Mouse (Mus musculus): ENCODE measurements around the gene Parp3.
A peak's percentile ranks its signal among the peaks of the same experiment; 100 is the strongest.

Parp3 gene

DNA sequence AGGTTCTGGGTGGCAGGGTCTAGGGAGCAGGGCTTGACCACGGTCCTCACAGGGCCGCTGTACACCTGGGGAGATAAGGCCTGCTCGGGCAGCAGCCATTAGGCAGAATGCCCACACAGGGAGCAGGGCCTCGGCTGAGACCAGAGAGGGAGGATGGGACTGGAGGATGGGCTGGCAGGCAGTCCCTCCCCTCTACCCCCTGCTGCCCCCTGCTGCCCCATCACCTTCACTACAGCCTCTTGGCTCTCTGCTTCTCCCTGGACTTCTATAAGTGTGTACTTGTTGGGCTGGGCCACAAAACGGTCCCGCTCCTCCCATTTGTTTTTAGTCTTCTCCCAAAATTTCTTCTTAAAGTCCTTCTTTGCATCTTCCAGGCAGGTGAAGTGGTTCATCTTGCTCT is 2.3 kb downstream of the Parp3 start:
- DNase-seq: peak; percentile 78

GRCm38 (mm10) chr9:106473753-106474105 is 3.0 kb downstream of the Parp3 start:
- DNase-seq: no peak

GRCm38 (mm10) chr9:106473081-106473752 is 3.5 kb downstream of the Parp3 start:
- no peak for DNase-seq

GRCm38 (mm10) chr9:106472321-106472720 is 4.4 kb downstream of the Parp3 start:
- no peak for DNase-seq

DNA sequence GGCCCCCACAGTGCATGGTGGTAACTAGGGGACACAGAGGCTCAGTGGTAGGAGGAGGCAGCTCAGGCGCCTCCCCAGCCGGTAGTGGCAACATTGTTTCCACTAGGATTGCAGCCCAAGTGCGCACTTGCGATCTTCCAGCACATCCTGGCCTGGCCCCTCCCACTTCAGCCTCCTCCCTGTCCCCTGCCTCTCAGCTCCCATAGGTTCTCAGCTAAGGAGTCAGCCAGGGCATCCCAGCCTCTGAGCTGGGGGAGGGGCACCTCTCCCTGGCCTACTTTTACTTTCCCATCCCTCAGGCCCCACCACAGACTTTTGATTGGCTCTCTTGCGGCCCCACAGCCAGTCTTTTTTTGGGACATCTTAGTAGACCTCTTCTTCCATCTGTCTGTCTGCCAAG is 4.9 kb downstream of the Parp3 start:
- DNase-seq: peak; percentile 68

GRCm38 (mm10) chr9:106470991-106471750 is 5.6 kb downstream of the Parp3 start:
- DNase-seq: no peak

DNA sequence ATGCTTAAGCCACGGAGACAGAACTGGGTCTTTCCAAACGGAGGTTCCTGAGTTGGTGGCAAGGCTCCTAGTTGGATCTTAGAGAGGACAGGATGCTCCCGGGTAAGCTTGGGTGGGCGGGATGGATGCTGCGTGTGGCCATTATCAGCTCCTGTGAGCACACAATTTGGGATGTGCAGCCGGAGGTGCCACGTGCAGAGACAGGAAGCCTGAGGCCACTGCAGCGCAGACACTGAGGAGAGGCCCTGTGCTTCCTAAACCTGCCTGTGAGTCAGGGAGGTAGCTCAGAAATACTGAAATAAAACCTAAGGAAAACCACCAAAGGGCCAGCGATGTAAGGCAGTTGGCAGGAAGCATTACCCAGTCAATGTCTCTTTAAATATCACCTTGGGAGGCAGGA is 7.0 kb downstream of the Parp3 start:
- no peak for DNase-seq

DNA sequence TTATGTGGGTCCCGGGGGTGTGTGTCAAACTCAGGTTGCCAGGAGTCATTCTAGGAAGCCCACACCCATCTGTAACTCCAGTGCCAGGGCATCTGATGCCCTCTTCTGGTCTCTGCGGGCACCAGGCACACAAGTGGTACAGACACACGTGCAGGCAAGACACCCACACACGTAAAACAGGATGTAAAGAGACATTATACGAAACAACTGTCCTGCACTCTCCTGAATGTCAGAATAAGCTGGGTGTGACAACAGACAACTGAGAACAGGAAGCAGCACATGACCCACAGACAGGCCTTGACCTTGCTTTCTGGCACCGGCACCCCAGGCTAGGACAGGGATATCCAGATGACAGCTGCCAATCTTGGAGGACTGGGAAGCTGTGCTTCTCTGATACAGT is 7.4 kb downstream of the Parp3 start:
- no peak for DNase-seq

- DNase-seq: no peak
These were observed 9.0 kb downstream of the Parp3 start for GRCm38 (mm10) chr9:106467746-106468145.

GRCm38 (mm10) chr9:106466721-106467120 is 10.0 kb downstream of the Parp3 start:
- DNase-seq: no peak

GRCm38 (mm10) chr9:106465571-106466200 is 11.1 kb downstream of the Parp3 start, which contains the start of gene Gpr62:
Gene Gpr62, minus strand, starts transcription at chr9:106465938.
- no peak for DNase-seq

GRCm38 (mm10) chr9:106464751-106465541 is 11.8 kb downstream of the Parp3 start:
- peak; percentile 51 for DNase-seq

GRCm38 (mm10) chr9:106463122-106464063 is 13.4 kb downstream of the Parp3 start:
- DNase-seq: no peak

GRCm38 (mm10) chr9:106462430-106462800 is 14.3 kb downstream of the Parp3 start:
- DNase-seq: no peak

DNA sequence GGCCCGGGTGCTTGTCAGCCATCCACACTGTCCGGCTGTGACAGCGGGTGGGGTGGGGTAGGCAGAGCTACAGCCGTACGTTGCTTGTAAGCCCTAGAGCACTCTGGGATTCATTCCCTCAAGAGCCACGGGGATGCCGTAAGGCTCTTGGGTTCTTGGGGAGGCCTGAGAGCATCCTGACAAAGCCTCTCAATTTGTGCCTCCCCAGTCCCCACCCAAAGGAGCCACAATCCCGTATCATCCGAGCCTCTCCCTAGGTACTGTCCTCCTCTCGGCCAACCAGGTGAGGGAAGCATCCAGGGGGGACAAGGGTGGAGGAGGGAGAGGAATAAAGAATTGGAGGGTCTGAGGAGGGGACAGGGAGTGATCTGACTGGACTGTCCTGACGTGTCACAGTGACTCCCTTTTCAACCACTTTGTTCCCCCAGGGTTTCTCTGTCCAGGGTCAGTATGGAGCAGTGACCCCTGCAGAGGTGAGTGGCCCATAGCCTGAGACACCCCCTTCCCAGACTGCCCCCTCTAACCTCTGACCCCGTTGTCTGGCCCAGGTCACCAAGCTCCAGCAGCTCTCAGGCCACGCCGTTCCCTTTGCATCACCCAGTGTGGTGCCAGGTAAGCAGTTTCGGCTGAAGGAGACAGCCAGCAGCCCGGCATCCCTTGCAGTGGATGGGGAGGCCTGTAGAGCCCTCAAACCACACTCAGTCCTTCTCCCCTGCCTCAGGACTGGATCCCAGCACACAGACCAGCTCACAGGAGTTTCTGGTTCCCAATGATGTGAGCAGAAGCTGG is 14.9 kb downstream of the Parp3 start:
- no peak for DNase-seq

DNA sequence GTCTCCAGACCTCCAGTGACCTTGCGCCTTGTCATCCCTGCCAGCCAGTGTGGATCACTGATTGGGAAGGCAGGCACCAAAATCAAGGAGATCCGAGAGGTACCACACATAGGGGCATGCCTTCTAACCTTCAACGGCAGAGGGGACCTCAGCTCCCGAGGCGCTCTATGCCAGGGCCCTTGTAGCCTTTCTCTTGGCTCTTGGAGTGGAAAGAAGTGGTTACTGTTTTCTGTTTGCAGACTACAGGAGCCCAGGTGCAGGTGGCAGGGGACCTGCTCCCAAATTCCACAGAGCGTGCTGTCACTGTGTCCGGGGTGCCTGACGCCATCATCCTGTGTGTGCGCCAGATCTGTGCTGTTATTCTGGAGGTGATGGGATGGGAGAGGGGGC is 15.7 kb downstream of the Parp3 start:
- no peak for DNase-seq

- no peak for DNase-seq
These were observed 16.2 kb downstream of the Parp3 start for GRCm38 (mm10) chr9:106460401-106461025.

DNA sequence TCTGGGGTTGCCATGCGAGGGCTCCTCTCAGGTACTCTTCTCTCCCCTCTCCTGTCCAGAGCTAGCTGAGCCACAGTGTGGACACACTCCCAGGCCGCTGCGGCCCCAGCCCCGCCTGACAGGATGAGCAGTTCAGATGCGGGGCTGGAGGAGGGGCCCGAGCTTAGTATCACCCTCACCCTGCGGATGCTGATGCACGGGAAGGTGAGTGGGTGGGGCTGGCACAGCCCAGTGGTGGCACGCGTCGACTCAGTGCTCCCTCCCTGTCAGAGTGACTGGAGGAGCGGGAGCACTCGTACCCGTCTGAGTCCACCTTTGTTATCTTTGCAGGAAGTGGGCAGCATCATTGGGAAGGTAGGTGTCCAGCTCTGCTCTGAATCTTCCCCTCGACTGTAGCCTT is 16.8 kb downstream of the Parp3 start:
- no peak for DNase-seq

DNA sequence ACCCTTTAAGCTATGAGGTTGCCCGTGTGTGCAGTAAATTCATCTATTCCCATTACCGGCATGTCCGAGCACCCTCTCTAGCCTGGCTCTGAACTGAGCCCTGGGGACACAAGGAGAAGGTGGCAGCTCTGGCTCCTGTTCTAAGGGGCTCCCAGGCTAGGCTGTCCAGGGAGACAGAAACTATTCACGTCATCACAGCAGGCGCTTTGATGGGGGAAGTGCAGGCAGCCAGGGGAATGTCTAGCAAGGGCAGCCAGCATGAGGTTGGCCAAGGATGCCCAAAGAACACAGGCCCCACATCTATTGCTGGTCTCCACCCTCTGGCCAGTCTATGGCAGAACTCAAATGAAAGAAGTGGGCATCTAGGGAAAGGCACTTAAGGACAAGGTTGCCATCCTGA is 18.8 kb downstream of the Parp3 start:
- no peak for DNase-seq

DNA sequence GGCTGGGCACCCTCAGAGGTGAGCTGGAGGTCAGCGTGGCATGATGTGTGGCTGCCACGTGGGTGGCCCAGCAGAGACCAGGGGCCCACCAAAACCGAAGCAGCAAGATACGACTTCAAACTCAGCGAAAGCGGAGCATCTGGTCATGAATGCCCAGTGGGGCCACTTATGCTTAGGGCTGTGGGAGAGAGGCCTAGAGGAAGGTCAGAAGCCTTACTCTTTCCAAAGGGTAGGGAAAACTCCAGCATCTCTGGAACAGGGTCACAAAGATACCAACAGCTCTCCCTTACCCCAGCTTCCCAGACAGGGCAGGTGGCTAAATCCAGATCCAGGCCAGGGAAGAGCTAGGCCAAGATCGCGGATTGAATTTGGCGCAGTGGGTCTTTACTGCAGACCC is 19.6 kb downstream of the Parp3 start:
- no peak for DNase-seq
